Mouse (Mus musculus): ENCODE measurements around the gene Snx29. TPM values are rescaled to one million over a fixed set of nuclear protein-coding genes. Genes with fewer than 3 reads are reported as not detected.

Gene Snx29
- polyA plus RNA-seq, 1 experiment from 2014 or later = 6.9 TPM

GRCm38 (mm10) chr16:11603667-11604422 is 281.1 kb downstream of the Snx29 start:
- Histone ChIP-seq H3K9ac (ENCODE audit: low read depth, low read length) (no peak overlapping the region), H3K27me3 (ENCODE audit: insufficient read depth, low read length) (no peaks in the 10 kb centered on the region), H3K4me1 (replicated peaks; ENCODE audit: insufficient read depth, low read length) (0 out of 2 replicates have a peak, but pooled peaks cover 3% of the 10 kb centered on the region), H3K9me3 (replicated peaks; ENCODE audit: low read length) (no peaks in the 10 kb centered on the region), H3K4me2 (ENCODE audit: low read length) (no peak overlapping the region), H3K27ac (no peak overlapping the region), H3K4me3 (replicated peaks; ENCODE audit: low read depth, low read length) (no peak overlapping the region), H3K36me3 (ENCODE audit: insufficient read depth, low read length) (no peaks in the 10 kb centered on the region)
- TF ChIP-seq CTCF (IDR thresholded peaks at IDR 0.05; ENCODE audit: low read depth) = peak; percentile 76
- DNase-seq (ENCODE audit: low spot score) = peak; percentile 70
- 62% methylated on average over 5 of the region's 5 CpGs for WGBS
- ATAC-seq (replicated peaks; ENCODE audit: low FRiP score, low read depth) = peak; percentile 36; the same call in 1 of the 2 replicates

- H3K27ac ChIP-seq = no peak overlapping the region
- TF ChIP-seq CTCF (IDR thresholded peaks at IDR 0.05; ENCODE audit: low read depth) = no peak
Observed at GRCm38 (mm10) chr16:11612526-11613126, 289.9 kb downstream of the Snx29 start.

GRCm38 (mm10) chr16:11614401-11615014 is 291.8 kb downstream of the Snx29 start:
- H3K4me3 ChIP-seq (replicated peaks; ENCODE audit: low read depth, low read length) = no peak overlapping the region
- H3K27me3 ChIP-seq (ENCODE audit: insufficient read depth, low read length) = no peaks in the 10 kb centered on the region
- no peak for TF ChIP-seq CTCF (IDR thresholded peaks at IDR 0.05; ENCODE audit: low read depth)
- no peak overlapping the region for H3K4me2 ChIP-seq (ENCODE audit: low read length)
- no peak overlapping the region for H3K9ac ChIP-seq (ENCODE audit: low read depth, low read length)
- no peaks in the 10 kb centered on the region for H3K36me3 ChIP-seq (ENCODE audit: insufficient read depth, low read length)
- H3K4me1 ChIP-seq (replicated peaks; ENCODE audit: insufficient read depth, low read length) = no peaks in the 10 kb centered on the region
- H3K9me3 ChIP-seq (replicated peaks; ENCODE audit: low read length) = no peaks in the 10 kb centered on the region
- WGBS = 85% methylated on average over 3 of the region's 3 CpGs
- DNase-seq (ENCODE audit: low spot score) (no peak), ATAC-seq (replicated peaks; ENCODE audit: low FRiP score, low read depth) (no peak)
- H3K27ac ChIP-seq = no peak overlapping the region

More at GRCm38 (mm10) chr16:11612526-11613126, 289.9 kb downstream of the Snx29 start:
- no peak overlapping the region for H3K4me2 ChIP-seq (ENCODE audit: low read length)
- no peaks in the 10 kb centered on the region for H3K36me3 ChIP-seq (ENCODE audit: insufficient read depth, low read length)
- ATAC-seq (replicated peaks; ENCODE audit: low FRiP score, low read depth) = no peak
- H3K4me3 ChIP-seq (replicated peaks; ENCODE audit: low read depth, low read length) = no peak overlapping the region
- DNase-seq (ENCODE audit: low spot score) = no peak
- H3K9ac ChIP-seq (ENCODE audit: low read depth, low read length) = no peak overlapping the region
- H3K27me3 ChIP-seq (ENCODE audit: insufficient read depth, low read length) = no peaks in the 10 kb centered on the region
- H3K4me1 ChIP-seq (replicated peaks; ENCODE audit: insufficient read depth, low read length) = no peaks in the 10 kb centered on the region
- 88% methylated on average over 3 of the region's 3 CpGs for WGBS
- H3K9me3 ChIP-seq (replicated peaks; ENCODE audit: low read length) = no peaks in the 10 kb centered on the region

GRCm38 (mm10) chr16:11615633-11616032 is 292.9 kb downstream of the Snx29 start:
- Histone ChIP-seq H3K9me3 (replicated peaks; ENCODE audit: low read length) (no peaks in the 10 kb centered on the region), H3K4me2 (ENCODE audit: low read length) (no peak overlapping the region), H3K27ac (no peak overlapping the region), H3K9ac (ENCODE audit: low read depth, low read length) (no peak overlapping the region), H3K4me1 (replicated peaks; ENCODE audit: insufficient read depth, low read length) (no peaks in the 10 kb centered on the region), H3K27me3 (ENCODE audit: insufficient read depth, low read length) (no peaks in the 10 kb centered on the region), H3K4me3 (replicated peaks; ENCODE audit: low read depth, low read length) (no peak overlapping the region), H3K36me3 (ENCODE audit: insufficient read depth, low read length) (no peaks in the 10 kb centered on the region)
- ATAC-seq (replicated peaks; ENCODE audit: low FRiP score, low read depth) (no peak), DNase-seq (ENCODE audit: low spot score) (no peak)
- no peak for TF ChIP-seq CTCF (IDR thresholded peaks at IDR 0.05; ENCODE audit: low read depth)
- 55% methylated on average over 2 of the region's 2 CpGs for WGBS

- no peak for TF ChIP-seq CTCF (IDR thresholded peaks at IDR 0.05; ENCODE audit: low read depth)
- ATAC-seq (replicated peaks; ENCODE audit: low FRiP score, low read depth) = no peak
- H3K9me3 ChIP-seq (replicated peaks; ENCODE audit: low read length) = no peaks in the 10 kb centered on the region
Observed at GRCm38 (mm10) chr16:11619951-11620350, 297.2 kb downstream of the Snx29 start.

GRCm38 (mm10) chr16:11621042-11621441 is 298.3 kb downstream of the Snx29 start:
- Histone ChIP-seq H3K27ac (no peak overlapping the region), H3K9me3 (replicated peaks; ENCODE audit: low read length) (no peaks in the 10 kb centered on the region), H3K9ac (ENCODE audit: low read depth, low read length) (no peak overlapping the region), H3K4me3 (replicated peaks; ENCODE audit: low read depth, low read length) (no peak overlapping the region), H3K36me3 (ENCODE audit: insufficient read depth, low read length) (no peaks in the 10 kb centered on the region), H3K4me1 (replicated peaks; ENCODE audit: insufficient read depth, low read length) (no peaks in the 10 kb centered on the region), H3K4me2 (ENCODE audit: low read length) (no peak overlapping the region), H3K27me3 (ENCODE audit: insufficient read depth, low read length) (no peaks in the 10 kb centered on the region)
- 78% methylated on average over 3 of the region's 3 CpGs for WGBS
- TF ChIP-seq CTCF (IDR thresholded peaks at IDR 0.05; ENCODE audit: low read depth) = no peak
- ATAC-seq (replicated peaks; ENCODE audit: low FRiP score, low read depth) (no peak), DNase-seq (ENCODE audit: low spot score) (no peak)

More at GRCm38 (mm10) chr16:11619951-11620350, 297.2 kb downstream of the Snx29 start:
- no peak for DNase-seq (ENCODE audit: low spot score)
- Histone ChIP-seq H3K4me1 (replicated peaks; ENCODE audit: insufficient read depth, low read length) (no peaks in the 10 kb centered on the region), H3K4me3 (replicated peaks; ENCODE audit: low read depth, low read length) (no peak overlapping the region), H3K27ac (no peak overlapping the region), H3K36me3 (ENCODE audit: insufficient read depth, low read length) (no peaks in the 10 kb centered on the region), H3K9ac (ENCODE audit: low read depth, low read length) (no peak overlapping the region), H3K27me3 (ENCODE audit: insufficient read depth, low read length) (no peaks in the 10 kb centered on the region), H3K4me2 (ENCODE audit: low read length) (no peak overlapping the region)
- 94% methylated on average over 2 of the region's 2 CpGs for WGBS

Data from kidney, postnatal 0 days (tissue).